Mouse (Mus musculus): Measurements from ENCODE around the gene Gm14548.
"Not testable (repeated sequence)": the region's sequence is repeated elsewhere in the genome, so short reads cannot be mapped to it uniquely, and the experiment has no call there.

Gm14548 gene

GRCm38 (mm10) chr7:3898036-3898590 lies at the start of gene Gm14548:
Gene Gm14548, minus strand, starts transcription at chr7:3898120.
- DNase-seq (ENCODE audit: inconsistent ontology term) = not testable (repeated sequence)

- DNase-seq (ENCODE audit: inconsistent ontology term) = no peak
Measured at GRCm38 (mm10) chr7:3946117-3946516, 48.2 kb upstream of the Gm14548 start.

- DNase-seq (ENCODE audit: inconsistent ontology term) = no peak
Measured at GRCm38 (mm10) chr7:3940915-3941314, 43.0 kb upstream of the Gm14548 start.

GRCm38 (mm10) chr7:3939866-3940525 lies 42.1 kb upstream of the Gm14548 start:
- no peak for DNase-seq (ENCODE audit: inconsistent ontology term)

- not testable (repeated sequence) for DNase-seq (ENCODE audit: inconsistent ontology term)
Measured at GRCm38 (mm10) chr7:3935473-3935872, 37.6 kb upstream of the Gm14548 start.

GRCm38 (mm10) chr7:3915387-3915786 lies 17.5 kb upstream of the Gm14548 start, which contains the start of gene Lilra6:
Gene Lilra6, minus strand, starts transcription at chr7:3915503.
- not testable (repeated sequence) for DNase-seq (ENCODE audit: inconsistent ontology term)

GRCm38 (mm10) chr7:3903704-3904103 lies 5.8 kb upstream of the Gm14548 start:
- no peak for DNase-seq (ENCODE audit: inconsistent ontology term)

- not testable (repeated sequence) for DNase-seq (ENCODE audit: inconsistent ontology term)
Measured at GRCm38 (mm10) chr7:3875032-3875431, 22.9 kb downstream of the Gm14548 start.

GRCm38 (mm10) chr7:3844951-3845350 lies 53.0 kb downstream of the Gm14548 start, which contains the start of gene Pira2:
Gene Pira2, minus strand, starts transcription at chr7:3845051.
- not testable (repeated sequence) for DNase-seq (ENCODE audit: inconsistent ontology term)

GRCm38 (mm10) chr7:3837854-3838253 lies 60.1 kb downstream of the Gm14548 start:
- DNase-seq (ENCODE audit: inconsistent ontology term) = not testable (repeated sequence)

Data from Muller cell, postnatal 12 days (primary cell).